Mouse (Mus musculus) forebrain, postnatal 0 days (tissue): ENCODE data around the gene Jak3. TPM values are rescaled to one million over a fixed set of nuclear protein-coding genes. Genes with fewer than 3 reads are reported as not detected.
A peak's percentile ranks its signal among the peaks of the same experiment; 100 is the strongest.

Experiments
- ATAC-seq: fragments of 200-750 bp; cut with Nextera tagmentation; 2 replicates; pipeline ENCODE4 v1.8.0; 2017; ENCODE audit warnings: mild to moderate bottlenecking, moderate library complexity
- DNase-seq: peaks from one replicate; pipeline ENCODE4 v3.0.0-alpha.2; 2015
- H3K27ac ChIP-seq: fragments of 300-500 bp; sonication (generic); 2 replicates; pipeline ENCODE4 v1.5.1; 2014; ENCODE audit warnings: low read depth, mild to moderate bottlenecking, antibody characterized with exemption, low read length, moderate library complexity, mixed read lengths
- H3K27me3 ChIP-seq: fragments of 300-500 bp; sonication (generic); 2 replicates; pipeline ENCODE4 v1.6.1; 2014; ENCODE audit warnings: mild to moderate bottlenecking, low read length, mixed read lengths; ENCODE audit not compliant: insufficient read depth
- H3K36me3 ChIP-seq: fragments of 300-500 bp; sonication (generic); 2 replicates; pipeline ENCODE4 v1.6.1; 2014; ENCODE audit warnings: mild to moderate bottlenecking, moderate library complexity; ENCODE audit not compliant: insufficient read depth
- H3K4me1 ChIP-seq: fragments of 300-500 bp; sonication (generic); 2 replicates; pipeline ENCODE4 v1.6.1; 2014; ENCODE audit warnings: antibody characterized with exemption; ENCODE audit not compliant: insufficient read depth
- H3K4me2 ChIP-seq: fragments of 300-500 bp; sonication (generic); 2 replicates; pipeline ENCODE4 v1.6.1; 2014; ENCODE audit warnings: low read depth, mild to moderate bottlenecking, moderate library complexity
- H3K4me3 ChIP-seq: fragments of 300-500 bp; sonication (generic); 2 replicates; pipeline ENCODE4 v1.5.1; 2014; ENCODE audit warnings: low read depth, low read length, mixed read lengths
- H3K9ac ChIP-seq: fragments of 300-500 bp; sonication (generic); 2 replicates; pipeline ENCODE4 v1.6.1; 2014; ENCODE audit warnings: mild to moderate bottlenecking
- H3K9me3 ChIP-seq: fragments of 300-500 bp; sonication (generic); 2 replicates; pipeline ENCODE4 v1.6.1; 2016; ENCODE audit warnings: low read length
- CTCF ChIP-seq: sonication (generic); IDR thresholded peaks from 2 replicates; pipeline ENCODE4 v1.5.1; 2016; ENCODE audit warnings: antibody characterized with exemption, control low read depth, low read depth
- WGBS: fragments of 180-500 bp; shearing (Covaris S2); extraction: QIAGEN DNeasy Blood & Tissue Kit; methylation state at CpG from one replicate; pipeline ENCODE4 v1.1.7; 2014; 5-methylcytosine and 5-hydroxymethylcytosine counted together
- polyA plus RNA-seq: library from polyadenylated mRNA; unstranded; fragments of >200 nt; fragmentation: Nextera tagmentation; extraction: Ambion mirVana; gene quantifications from 2 replicates; pipeline ENCODE4 v1.2.1, GENCODE M21; 2015
- total RNA-seq: library from RNA; depleted of rRNA; stranded (reverse); fragments of >200 nt; gene quantifications from 2 replicates; pipeline ENCODE4 v1.2.3, GENCODE M21; 2014

Jak3 gene
- total and polyA plus RNA-seq, 2 experiments from 2014 or later: 4.4 to 7.3 TPM

- peak overlapping the region; percentile 38 for H3K4me2 ChIP-seq
- H3K9ac ChIP-seq: no peak overlapping the region
- H3K4me3 ChIP-seq: no peak overlapping the region
- no peak overlapping the region for H3K27ac ChIP-seq
- DNase-seq (peak; percentile 85), ATAC-seq (peak; percentile 83)
- H3K27me3 ChIP-seq: no peaks in the 10 kb centered on the region
- peak; percentile 84 for TF ChIP-seq CTCF
- 18% methylated on average over 25 of the region's 25 CpGs for WGBS
- no peaks in the 10 kb centered on the region for H3K9me3 ChIP-seq
- H3K36me3 ChIP-seq: peaks cover 50% of the 10 kb centered on the region
- H3K4me1 ChIP-seq: no peaks in the 10 kb centered on the region; the same call in 1 of the 2 replicates
These were observed 33.8 kb downstream of the Jak3 start for GRCm38 (mm10) chr8:71709800-71710446.

- DNase-seq: no peak
- ATAC-seq: no peak
- Histone ChIP-seq H3K4me3 (no peak overlapping the region), H3K27ac (no peak overlapping the region), H3K9me3 (no peaks in the 10 kb centered on the region), H3K4me2 (no peak overlapping the region), H3K9ac (no peak overlapping the region), H3K36me3 (peaks cover 62% of the 10 kb centered on the region), H3K4me1 (no peaks in the 10 kb centered on the region; the same call in 1 of the 2 replicates), H3K27me3 (no peaks in the 10 kb centered on the region)
- no peak for TF ChIP-seq CTCF
- WGBS: 79% methylated on average over 2 of the region's 2 CpGs
These were observed 35.5 kb downstream of the Jak3 start for GRCm38 (mm10) chr8:71711574-71711973.

- no peak overlapping the region for H3K4me3 ChIP-seq
- WGBS: 73% methylated on average over 8 of the region's 8 CpGs
- H3K9me3 ChIP-seq: no peaks in the 10 kb centered on the region
- TF ChIP-seq CTCF: no peak
- ATAC-seq (no peak), DNase-seq (no peak)
- peaks cover 22% of the 10 kb centered on the region for H3K4me1 ChIP-seq
- H3K9ac ChIP-seq: no peak overlapping the region
- peaks cover 70% of the 10 kb centered on the region for H3K36me3 ChIP-seq
- no peak overlapping the region for H3K4me2 ChIP-seq
- H3K27ac ChIP-seq: no peak overlapping the region
- no peaks in the 10 kb centered on the region for H3K27me3 ChIP-seq
These were observed 39.4 kb downstream of the Jak3 start for GRCm38 (mm10) chr8:71715531-71715930.

- Histone ChIP-seq H3K9me3 (no peaks in the 10 kb centered on the region), H3K36me3 (peaks cover 64% of the 10 kb centered on the region), H3K4me3 (no peak overlapping the region), H3K27me3 (no peaks in the 10 kb centered on the region), H3K27ac (no peak overlapping the region), H3K9ac (no peak overlapping the region), H3K4me2 (no peak overlapping the region), H3K4me1 (peaks cover 29% of the 10 kb centered on the region)
- TF ChIP-seq CTCF: no peak
- DNase-seq: no peak
- ATAC-seq: no peak
- WGBS: 91% methylated on average over 13 of the region's 13 CpGs
These were observed 40.5 kb downstream of the Jak3 start for GRCm38 (mm10) chr8:71716561-71717053.

GRCm38 (mm10) chr8:71717096-71717495 is 41.0 kb downstream of the Jak3 start:
- H3K9ac ChIP-seq: no peak overlapping the region
- peaks cover 60% of the 10 kb centered on the region for H3K36me3 ChIP-seq
- ATAC-seq: no peak
- no peak overlapping the region for H3K4me2 ChIP-seq
- 84% methylated on average over 12 of the region's 12 CpGs for WGBS
- no peak overlapping the region for H3K27ac ChIP-seq
- TF ChIP-seq CTCF: no peak
- no peak for DNase-seq
- H3K9me3 ChIP-seq: no peaks in the 10 kb centered on the region
- no peaks in the 10 kb centered on the region for H3K27me3 ChIP-seq
- no peak overlapping the region for H3K4me3 ChIP-seq
- peaks cover 29% of the 10 kb centered on the region for H3K4me1 ChIP-seq

- no peak for DNase-seq
- Histone ChIP-seq H3K27me3 (no peaks in the 10 kb centered on the region), H3K4me1 (peaks cover 29% of the 10 kb centered on the region), H3K36me3 (peaks cover 49% of the 10 kb centered on the region), H3K9ac (no peak overlapping the region), H3K4me3 (no peak overlapping the region), H3K27ac (0 out of 2 replicates have a peak overlapping the region, but pooled peaks have one; percentile 15), H3K4me2 (no peak overlapping the region), H3K9me3 (no peaks in the 10 kb centered on the region)
- ATAC-seq: no peak
- 29% methylated on average over 3 of the region's 3 CpGs for WGBS
- no peak for TF ChIP-seq CTCF
These were observed 42.2 kb downstream of the Jak3 start for GRCm38 (mm10) chr8:71718252-71718651.

- no peak overlapping the region for H3K9ac ChIP-seq
- no peaks in the 10 kb centered on the region for H3K9me3 ChIP-seq
- H3K4me3 ChIP-seq: no peak overlapping the region
- ATAC-seq (peak; percentile 18; the same call in 1 of the 2 replicates), DNase-seq (peak; percentile 54)
- no peaks in the 10 kb centered on the region for H3K27me3 ChIP-seq
- no peak overlapping the region for H3K4me2 ChIP-seq
- H3K36me3 ChIP-seq: peaks cover 40% of the 10 kb centered on the region
- TF ChIP-seq CTCF: no peak
- 16% methylated on average over 4 of the region's 4 CpGs for WGBS
- peak overlapping the region; percentile 79 for H3K27ac ChIP-seq
- peaks cover 30% of the 10 kb centered on the region for H3K4me1 ChIP-seq
These were observed 43.1 kb downstream of the Jak3 start for GRCm38 (mm10) chr8:71719218-71719617.
